Mouse (Mus musculus) embryonic facial prominence, embryonic 10.5 days (tissue): ENCODE measurements around the gene Ppm1d. TPM values are rescaled to one million over a fixed set of nuclear protein-coding genes. Genes with fewer than 3 reads are reported as not detected.
A peak's percentile ranks its signal among the peaks of the same experiment; 100 is the strongest.

ENCODE experiments used
- DNase-seq: peaks from one replicate; pipeline ENCODE4 v3.0.0-alpha.2; 2017; ENCODE audit warnings: low spot score
- H3K27ac ChIP-seq: fragments of 300-500 bp; sonication (generic); replicated peaks from 2 replicates; pipeline ENCODE4 v1.5.1; 2016; ENCODE audit warnings: mild to moderate bottlenecking
- H3K27me3 ChIP-seq: fragments of 300-500 bp; sonication (generic); replicated peaks from 2 replicates; pipeline ENCODE4 v1.6.1; 2016; ENCODE audit warnings: low read depth, mild to moderate bottlenecking; ENCODE audit not compliant: poor library complexity, severe bottlenecking
- H3K36me3 ChIP-seq: fragments of 300-500 bp; sonication (generic); replicated peaks from 2 replicates; pipeline ENCODE4 v1.6.1; 2016; ENCODE audit warnings: mild to moderate bottlenecking, moderate library complexity
- H3K4me1 ChIP-seq: fragments of 300-500 bp; sonication (generic); 2 replicates; pipeline ENCODE4 v1.6.1; 2016
- H3K4me3 ChIP-seq: fragments of 300-500 bp; sonication (generic); 2 replicates; pipeline ENCODE4 v1.5.1; 2016; ENCODE audit warnings: mild to moderate bottlenecking, moderate library complexity
- H3K9me3 ChIP-seq: fragments of 300-500 bp; sonication (generic); 2 replicates; pipeline ENCODE4 v1.6.1; 2016; ENCODE audit warnings: mild to moderate bottlenecking
- WGBS: fragments of 180-500 bp; shearing (Covaris S2); methylation state at CpG from one replicate; pipeline ENCODE4 v1.1.7; 2016; 5-methylcytosine and 5-hydroxymethylcytosine counted together
- polyA plus RNA-seq: library from polyadenylated mRNA; unstranded; fragments of >200 nt; fragmentation: Nextera tagmentation; extraction: Ambion mirVana; gene quantifications from 2 replicates; pipeline ENCODE4 v1.2.1, GENCODE M21; 2016

The Ppm1d gene
- polyA plus RNA-seq, 1 experiment from 2014 or later: 22.7 TPM

DNA sequence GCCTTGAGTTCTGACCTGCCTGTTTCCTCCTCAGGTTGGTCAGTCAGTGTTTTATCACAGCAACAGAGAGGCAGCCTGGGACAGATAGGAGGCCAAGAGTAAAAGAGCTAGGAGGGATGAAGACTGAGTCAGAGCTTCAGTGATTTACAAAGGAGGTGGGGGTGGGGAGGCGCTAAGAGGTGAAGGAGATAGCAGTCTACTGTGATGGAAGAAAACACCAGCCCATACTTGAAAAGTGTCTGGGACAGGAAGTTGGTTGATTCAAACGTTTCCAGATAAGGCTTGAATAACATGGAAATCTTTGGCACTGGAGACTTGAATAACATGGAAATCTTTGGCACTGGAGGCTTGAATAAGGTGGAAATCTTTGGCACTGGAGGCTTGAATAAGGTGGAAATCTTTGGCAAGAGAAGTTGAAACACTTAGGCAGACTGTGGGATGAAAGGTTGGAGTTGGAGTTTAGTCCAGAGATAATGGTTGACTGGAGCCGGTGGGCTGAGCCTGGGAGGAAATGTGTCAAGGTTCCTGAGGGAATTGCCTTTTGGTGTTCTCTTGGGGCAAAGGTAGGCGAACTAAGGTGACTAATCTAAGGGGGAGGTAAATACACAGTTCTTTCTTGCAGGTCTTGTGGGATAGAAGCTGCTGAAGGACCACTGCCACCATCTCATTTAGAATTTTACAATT, 4.3 kb upstream of the Ppm1d start:
- H3K27ac ChIP-seq: no peak overlapping the region
- H3K9me3 ChIP-seq: no peaks in the 10 kb centered on the region
- 64% methylated on average over 4 of the region's 4 CpGs for WGBS

DNA sequence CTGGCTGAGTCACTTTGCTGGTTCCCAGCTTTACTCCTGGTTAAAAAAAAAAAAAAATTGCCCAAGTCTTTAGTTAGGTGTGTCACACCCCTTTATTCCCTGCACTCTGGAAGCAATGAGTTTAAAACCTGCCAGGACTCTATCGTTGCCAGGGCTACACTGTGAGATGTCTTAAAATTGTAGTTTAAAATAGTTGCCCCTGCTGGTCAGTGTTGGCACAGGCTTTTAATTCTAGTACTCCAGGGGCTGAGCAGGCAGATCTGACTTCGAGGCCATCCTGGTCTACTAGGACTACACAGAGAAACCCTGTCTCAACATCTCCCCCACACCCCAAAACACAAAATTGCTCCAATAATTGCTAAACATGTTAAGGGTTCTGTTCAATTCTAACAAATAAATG, 2.2 kb upstream of the Ppm1d start:
- H3K27me3 ChIP-seq: 0 out of 2 replicates have a peak, but pooled peaks cover 4% of the 10 kb centered on the region
- peaks cover 16% of the 10 kb centered on the region for H3K4me1 ChIP-seq
- DNase-seq: no peak
- no peak overlapping the region for H3K4me3 ChIP-seq
- H3K9me3 ChIP-seq: no peaks in the 10 kb centered on the region
- 81% methylated on average over 2 of the region's 2 CpGs for WGBS
- H3K27ac ChIP-seq: no peak overlapping the region
- 0 out of 2 replicates have a peak, but pooled peaks cover under 1% of the 10 kb centered on the region for H3K36me3 ChIP-seq

More for the DNA sequence above, 4.3 kb upstream of the Ppm1d start:
- 0 out of 2 replicates have a peak, but pooled peaks cover 4% of the 10 kb centered on the region for H3K27me3 ChIP-seq
- H3K4me3 ChIP-seq: no peak overlapping the region
- H3K36me3 ChIP-seq: no peaks in the 10 kb centered on the region
- DNase-seq: no peak
- H3K4me1 ChIP-seq: no peaks in the 10 kb centered on the region; the same call in 1 of the 2 replicates

DNA sequence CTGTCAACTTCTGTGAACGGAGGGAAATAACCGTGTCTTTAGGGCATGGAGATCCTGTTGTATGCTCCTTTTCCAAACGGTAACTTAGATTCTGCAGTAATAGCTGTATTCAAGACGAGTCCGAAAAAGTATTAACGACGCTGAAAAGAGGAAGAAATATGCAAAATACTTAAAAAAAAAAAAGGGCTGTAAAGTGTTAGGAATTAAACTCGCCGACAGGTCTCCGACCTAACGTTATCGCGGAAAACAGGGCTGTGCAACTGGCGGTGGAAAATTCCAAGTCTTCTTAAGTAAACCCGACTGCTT, 684 bp upstream of the Ppm1d start:
- Histone ChIP-seq H3K27me3 (0 out of 2 replicates have a peak, but pooled peaks cover 4% of the 10 kb centered on the region), H3K4me3 (peak overlapping the region; percentile 96), H3K27ac (peak overlapping the region; percentile 94), H3K4me1 (peaks cover 19% of the 10 kb centered on the region), H3K9me3 (no peaks in the 10 kb centered on the region; the same call in 1 of the 2 replicates), H3K36me3 (peaks cover 17% of the 10 kb centered on the region)
- no peak for DNase-seq
- 3% methylated on average over 15 of the region's 15 CpGs for WGBS

DNA sequence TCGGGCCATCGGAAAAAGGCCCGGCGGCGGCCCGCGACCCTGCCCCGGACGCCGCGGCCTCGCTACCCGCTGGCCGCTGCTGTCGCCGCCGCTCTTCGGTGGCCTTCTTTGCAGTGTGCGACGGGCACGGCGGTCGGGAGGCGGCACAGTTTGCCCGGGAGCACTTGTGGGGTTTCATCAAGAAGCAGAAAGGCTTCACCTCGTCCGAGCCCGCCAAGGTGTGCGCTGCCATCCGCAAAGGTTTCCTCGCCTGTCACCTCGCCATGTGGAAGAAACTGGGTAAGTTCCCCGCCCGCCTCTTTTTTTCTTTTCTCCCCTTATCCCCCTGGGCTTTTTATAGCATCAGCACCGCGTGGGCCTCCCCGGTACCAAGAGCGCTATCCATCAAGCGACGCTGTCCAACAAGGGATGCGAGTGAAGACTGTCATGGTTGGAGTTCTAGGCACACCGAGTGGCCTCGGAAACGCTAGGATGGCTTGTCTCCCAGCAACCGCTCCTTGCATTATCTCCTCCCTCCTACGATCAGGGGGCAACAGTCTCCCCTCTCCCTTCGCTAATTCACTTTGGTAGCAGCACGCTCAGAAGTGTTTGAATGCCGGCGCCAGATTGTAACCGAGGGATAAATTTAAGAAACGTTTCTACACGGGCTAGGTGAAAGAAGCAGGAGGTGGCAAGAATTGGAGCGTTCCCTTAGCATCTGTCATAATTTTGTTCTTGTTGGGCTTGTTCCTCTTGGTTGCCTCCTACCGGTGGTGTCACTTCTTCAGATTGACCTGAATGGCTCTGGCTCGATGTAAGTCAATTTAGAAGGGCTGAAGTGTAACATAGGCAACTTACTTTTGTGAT, 824 bp downstream of the Ppm1d start:
- peaks cover 31% of the 10 kb centered on the region for H3K36me3 ChIP-seq
- WGBS: under 1% methylated on average over 56 of the region's 56 CpGs
- no peaks in the 10 kb centered on the region; the same call in 1 of the 2 replicates for H3K9me3 ChIP-seq
- H3K27me3 ChIP-seq: 0 out of 2 replicates have a peak, but pooled peaks cover 4% of the 10 kb centered on the region
- peak overlapping the region; percentile 94 for H3K27ac ChIP-seq
- peak; percentile 56 for DNase-seq
- H3K4me1 ChIP-seq: peaks cover 19% of the 10 kb centered on the region
- peak overlapping the region; percentile 96 for H3K4me3 ChIP-seq

DNA sequence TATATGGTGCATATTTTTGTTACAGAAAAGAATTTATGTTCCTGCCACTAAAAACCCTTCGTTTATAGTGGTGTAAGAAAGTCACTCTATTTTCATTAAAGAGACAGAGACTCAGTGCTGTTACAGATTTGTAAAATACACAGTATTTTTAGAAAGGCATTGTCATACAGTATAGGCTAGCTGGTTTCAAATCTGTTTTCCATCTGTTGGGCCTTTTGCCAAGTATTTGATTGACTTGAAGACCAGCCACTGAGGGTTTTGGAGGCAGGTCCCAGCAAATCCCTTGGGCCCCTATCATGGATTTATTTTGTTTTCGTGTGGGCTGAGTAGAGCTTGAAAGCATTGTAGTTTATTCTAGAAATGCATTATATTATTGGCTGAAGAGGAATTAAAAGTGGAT, 1.8 kb downstream of the Ppm1d start:
- peaks cover 19% of the 10 kb centered on the region for H3K4me1 ChIP-seq
- no peak overlapping the region for H3K27ac ChIP-seq
- H3K36me3 ChIP-seq: peaks cover 37% of the 10 kb centered on the region
- no peaks in the 10 kb centered on the region; the same call in 1 of the 2 replicates for H3K9me3 ChIP-seq
- 45% methylated on average over 2 of the region's 2 CpGs for WGBS
- DNase-seq: no peak
- peak overlapping the region; percentile 96 for H3K4me3 ChIP-seq
- 0 out of 2 replicates have a peak, but pooled peaks cover 4% of the 10 kb centered on the region for H3K27me3 ChIP-seq

DNA sequence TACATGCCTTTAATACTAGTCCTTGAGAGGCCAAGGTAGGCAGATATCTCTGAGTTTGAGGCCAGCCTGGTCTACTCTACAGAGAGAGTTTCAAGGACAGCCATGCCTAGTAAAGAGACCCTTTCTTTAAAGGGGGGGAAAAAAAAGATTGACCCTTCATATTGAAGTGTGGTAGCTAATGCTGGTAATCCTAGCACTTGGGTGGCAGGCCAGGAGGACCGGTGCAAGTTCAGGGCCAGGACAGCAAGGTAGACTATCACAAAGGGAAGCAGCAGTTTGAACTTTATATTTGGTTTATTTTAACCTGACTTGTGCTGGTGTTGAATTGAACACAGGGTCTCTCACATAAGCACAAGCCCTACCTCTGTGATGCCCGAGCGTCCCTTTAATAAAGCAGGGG, 2.3 kb downstream of the Ppm1d start:
- Histone ChIP-seq H3K36me3 (peaks cover 43% of the 10 kb centered on the region), H3K4me1 (peaks cover 19% of the 10 kb centered on the region), H3K9me3 (no peaks in the 10 kb centered on the region; the same call in 1 of the 2 replicates), H3K27me3 (0 out of 2 replicates have a peak, but pooled peaks cover 4% of the 10 kb centered on the region), H3K4me3 (peak overlapping the region; percentile 96), H3K27ac (0 out of 2 replicates have a peak overlapping the region, but pooled peaks have one; percentile 5)
- 89% methylated on average over 3 of the region's 3 CpGs for WGBS
- no peak for DNase-seq

DNA sequence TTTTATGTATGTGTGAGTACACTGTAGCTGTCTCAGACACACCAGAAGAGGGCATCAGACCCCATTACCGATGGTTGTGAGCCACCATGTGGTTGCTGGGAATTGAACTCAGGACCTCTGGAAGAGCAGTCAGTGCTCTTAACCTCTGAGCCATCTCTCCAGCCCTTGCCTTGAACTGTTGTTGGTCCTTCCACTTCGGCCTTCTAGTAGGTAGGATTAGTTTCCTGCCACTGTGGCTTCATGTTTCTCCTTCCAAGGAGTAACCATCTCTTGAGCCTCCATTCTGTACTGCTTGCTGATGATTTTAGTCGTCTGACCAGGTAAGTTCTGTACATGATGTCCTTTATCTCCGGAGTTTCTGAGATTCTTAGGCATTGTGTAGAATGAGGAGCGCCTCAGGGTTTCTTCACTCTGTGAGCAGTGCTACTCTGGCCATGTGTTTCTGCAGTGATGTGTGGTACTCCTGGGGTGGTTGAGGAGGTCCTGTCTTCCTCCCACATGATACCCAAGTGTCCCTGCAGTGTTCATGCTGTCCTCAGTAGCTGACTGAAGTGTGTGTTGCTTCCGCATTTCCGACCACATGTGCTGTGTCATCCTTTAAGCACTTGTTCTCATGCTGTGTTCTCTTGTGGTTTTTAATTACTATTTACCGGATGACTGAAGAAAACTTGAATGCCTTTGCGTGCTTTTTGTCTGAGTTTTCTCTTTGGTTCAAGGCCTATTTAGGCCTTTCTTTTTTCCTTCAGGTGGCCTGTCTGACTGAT, 12.7 kb downstream of the Ppm1d start:
- WGBS: 88% methylated on average over 9 of the region's 9 CpGs
- Histone ChIP-seq H3K27ac (no peak overlapping the region), H3K4me1 (no peaks in the 10 kb centered on the region), H3K4me3 (no peak overlapping the region), H3K36me3 (peaks cover 57% of the 10 kb centered on the region), H3K9me3 (no peaks in the 10 kb centered on the region), H3K27me3 (no peaks in the 10 kb centered on the region)
- no peak for DNase-seq

DNA sequence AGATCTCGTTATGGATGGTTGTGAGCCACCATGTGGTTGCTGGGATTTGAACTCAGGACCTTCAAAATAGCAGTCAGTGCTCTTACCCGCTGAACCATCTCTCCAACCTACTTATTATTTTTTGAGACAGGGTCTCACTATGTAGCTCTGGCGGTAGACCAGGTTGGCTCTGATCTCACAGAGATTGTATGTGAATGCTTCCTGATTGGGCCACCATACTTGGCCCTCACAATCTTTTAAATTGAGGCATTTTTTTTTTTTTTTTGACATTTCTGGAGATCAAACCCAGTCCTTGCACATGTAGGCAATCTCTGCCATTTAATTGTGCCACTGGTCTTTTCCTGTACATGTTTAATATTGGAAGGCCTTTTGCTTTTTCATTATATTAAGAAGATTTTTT, 17.7 kb downstream of the Ppm1d start:
- WGBS: 94% methylated on average over 3 of the region's 3 CpGs
- H3K4me1 ChIP-seq: no peaks in the 10 kb centered on the region
- DNase-seq: no peak
- H3K36me3 ChIP-seq: peaks cover 86% of the 10 kb centered on the region
- no peaks in the 10 kb centered on the region for H3K27me3 ChIP-seq
- H3K27ac ChIP-seq: no peak overlapping the region
- H3K9me3 ChIP-seq: no peaks in the 10 kb centered on the region
- H3K4me3 ChIP-seq: no peak overlapping the region

DNA sequence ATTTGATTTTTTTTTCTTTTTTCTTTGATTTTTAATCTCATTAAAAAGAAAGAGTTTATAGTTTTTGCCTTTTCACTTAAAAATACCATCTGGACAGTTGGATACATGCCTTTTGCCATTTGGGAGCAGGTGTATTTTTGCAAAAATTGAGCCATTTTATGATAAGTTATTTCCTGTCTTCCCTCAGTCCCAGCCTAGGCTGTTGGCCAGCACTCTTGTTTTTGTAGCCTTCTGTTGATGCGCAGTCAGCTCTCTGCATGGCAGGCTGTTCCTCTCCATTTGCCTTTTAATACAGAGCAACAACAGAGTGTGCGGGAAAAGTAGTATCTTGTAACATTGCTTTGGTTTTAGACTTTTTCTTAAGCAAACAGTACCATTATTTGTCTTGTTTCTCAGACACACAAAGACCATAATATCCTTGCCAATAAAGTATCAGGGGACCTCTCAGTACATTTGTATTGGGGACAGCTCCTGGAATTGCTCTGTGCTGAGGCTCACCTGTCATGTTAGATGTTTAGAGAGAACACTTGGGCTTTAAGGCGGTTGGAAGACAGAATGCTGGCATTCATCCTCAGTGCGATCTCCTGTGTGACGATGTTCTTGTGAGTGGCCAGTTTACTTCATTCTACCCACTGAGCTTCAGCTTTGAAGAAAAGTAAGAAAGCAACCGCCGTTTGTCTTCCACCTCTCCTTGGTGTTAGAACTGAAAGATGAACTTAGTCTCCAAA, 18.3 kb downstream of the Ppm1d start:
- peaks cover 89% of the 10 kb centered on the region for H3K36me3 ChIP-seq

DNA sequence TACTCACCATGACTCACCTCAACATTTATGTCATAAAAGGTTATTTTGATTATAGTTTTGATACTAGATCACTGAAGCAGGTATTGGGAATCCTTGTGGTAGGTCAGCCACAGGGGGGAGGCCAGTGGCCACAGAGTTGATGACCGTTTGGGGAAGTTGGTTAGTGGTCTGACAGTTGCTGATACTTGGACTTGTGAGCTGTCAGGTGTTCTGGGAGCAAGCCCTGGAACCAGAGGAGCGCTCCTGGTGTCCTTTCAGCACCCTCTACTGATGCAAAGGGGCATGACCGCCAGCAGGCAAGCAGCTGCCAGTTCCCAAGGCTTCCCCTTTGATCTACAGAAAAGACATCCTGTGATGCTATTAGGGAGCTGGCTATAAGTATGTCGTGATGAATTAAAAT, 23.7 kb downstream of the Ppm1d start:
- Histone ChIP-seq H3K4me1 (no peaks in the 10 kb centered on the region), H3K4me3 (no peak overlapping the region), H3K27me3 (no peaks in the 10 kb centered on the region), H3K27ac (no peak overlapping the region), H3K36me3 (peaks cover 96% of the 10 kb centered on the region), H3K9me3 (no peaks in the 10 kb centered on the region)
- peak; percentile 54 for DNase-seq
- 52% methylated on average over 4 of the region's 4 CpGs for WGBS

More for the DNA sequence above, 18.3 kb downstream of the Ppm1d start:
- Histone ChIP-seq H3K4me1 (no peaks in the 10 kb centered on the region), H3K9me3 (no peaks in the 10 kb centered on the region), H3K4me3 (no peak overlapping the region), H3K27me3 (no peaks in the 10 kb centered on the region), H3K27ac (no peak overlapping the region)
- 95% methylated on average over 7 of the region's 7 CpGs for WGBS
- no peak for DNase-seq

DNA sequence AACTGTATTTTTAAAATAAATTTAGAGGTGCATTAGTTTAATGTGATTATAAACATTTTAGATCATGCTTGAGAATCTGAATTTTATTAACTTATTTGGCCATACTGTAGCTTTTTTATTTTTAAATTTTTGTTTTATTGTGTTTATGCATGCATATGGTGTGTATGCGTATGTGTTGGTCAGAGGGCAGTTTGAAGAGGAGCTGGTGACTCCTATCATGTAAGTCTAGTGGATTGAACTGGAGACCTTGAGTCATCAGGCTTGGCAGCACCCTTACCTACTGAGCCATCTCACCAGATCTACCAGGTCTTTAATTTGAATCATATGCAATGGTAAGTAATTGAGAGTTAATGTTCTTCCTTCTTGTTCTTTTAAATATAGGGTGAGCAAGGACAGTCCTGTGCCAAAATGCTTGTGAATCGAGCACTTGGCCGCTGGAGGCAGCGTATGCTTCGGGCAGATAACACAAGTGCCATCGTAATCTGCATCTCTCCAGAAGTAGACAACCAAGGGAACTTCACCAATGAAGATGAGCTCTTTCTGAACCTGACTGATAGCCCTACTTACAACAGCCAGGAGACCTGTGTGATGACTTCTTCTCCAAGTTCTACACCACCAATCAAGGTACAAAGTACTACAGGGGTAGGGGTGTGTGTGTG, 28.3 kb downstream of the Ppm1d start:
- no peak for DNase-seq
- peaks cover 98% of the 10 kb centered on the region for H3K36me3 ChIP-seq
- H3K9me3 ChIP-seq: no peaks in the 10 kb centered on the region
- no peak overlapping the region for H3K27ac ChIP-seq
- WGBS: 91% methylated on average over 6 of the region's 6 CpGs
- no peaks in the 10 kb centered on the region for H3K4me1 ChIP-seq
- H3K27me3 ChIP-seq: no peaks in the 10 kb centered on the region
- no peak overlapping the region for H3K4me3 ChIP-seq
